Mouse (Mus musculus) midbrain, postnatal 0 days (tissue): ENCODE results near the gene Egln2. TPM values are rescaled to one million over a fixed set of nuclear protein-coding genes. Genes with fewer than 3 reads are reported as not detected.

Experiments
- ATAC-seq: fragments of 200-750 bp; cut with Nextera tagmentation; 2 replicates; pipeline ENCODE4 v1.8.0; 2017; ENCODE audit warnings: moderate number of reproducible peaks, mild to moderate bottlenecking, moderate TSS enrichment, moderate library complexity; ENCODE audit not compliant: low FRiP score
- DNase-seq: peaks from one replicate; pipeline ENCODE4 v3.0.0-alpha.2; 2015; ENCODE audit warnings: low spot score
- H3K27ac ChIP-seq: fragments of 300-500 bp; sonication (generic); 2 replicates; pipeline ENCODE4 v1.5.1; 2014; ENCODE audit warnings: low read depth, mild to moderate bottlenecking, low read length, mixed read lengths
- H3K27me3 ChIP-seq: fragments of 300-500 bp; sonication (generic); 2 replicates; pipeline ENCODE4 v1.6.1; 2014; ENCODE audit warnings: low read length, control low read depth, mixed read lengths; ENCODE audit not compliant: insufficient read depth
- H3K36me3 ChIP-seq: fragments of 300-500 bp; sonication (generic); 2 replicates; pipeline ENCODE4 v1.6.1; 2014; ENCODE audit warnings: low read length, control low read depth, mixed read lengths; ENCODE audit not compliant: insufficient read depth
- H3K4me1 ChIP-seq: fragments of 300-500 bp; sonication (generic); 2 replicates; pipeline ENCODE4 v1.6.1; 2014; ENCODE audit warnings: mild to moderate bottlenecking, control low read depth, antibody characterized with exemption, low read length, mixed read lengths; ENCODE audit not compliant: insufficient read depth
- H3K4me2 ChIP-seq: fragments of 300-500 bp; sonication (generic); 2 replicates; pipeline ENCODE4 v1.6.1; 2014; ENCODE audit warnings: low read depth, mild to moderate bottlenecking, low read length, mixed read lengths; ENCODE audit not compliant: poor library complexity, severe bottlenecking
- H3K4me3 ChIP-seq: fragments of 300-500 bp; sonication (generic); 2 replicates; pipeline ENCODE4 v1.5.1; 2014; ENCODE audit warnings: low read depth, mild to moderate bottlenecking, low read length, moderate library complexity
- H3K9ac ChIP-seq: fragments of 300-500 bp; sonication (generic); replicated peaks from 2 replicates; pipeline ENCODE4 v1.6.1; 2014; ENCODE audit warnings: mild to moderate bottlenecking, low read length, moderate library complexity, mixed read lengths; ENCODE audit not compliant: poor library complexity, severe bottlenecking
- H3K9me3 ChIP-seq: fragments of 300-500 bp; sonication (generic); 2 replicates; pipeline ENCODE4 v1.6.1; 2016; ENCODE audit warnings: low read length, control low read depth
- CTCF ChIP-seq: IDR thresholded peaks from 2 replicates; pipeline ENCODE4 v1.5.1; 2016; ENCODE audit warnings: antibody characterized with exemption, mild to moderate bottlenecking
- WGBS: fragments of 180-500 bp; shearing (Covaris S2); extraction: QIAGEN DNeasy Blood & Tissue Kit; methylation state at CpG from one replicate; pipeline ENCODE4 v1.1.7; 2014; 5-methylcytosine and 5-hydroxymethylcytosine counted together
- polyA plus RNA-seq: library from polyadenylated mRNA; unstranded; fragments of >200 nt; fragmentation: Nextera tagmentation; extraction: Ambion mirVana; gene quantifications from 2 replicates; pipeline ENCODE4 v1.2.1, GENCODE M21; 2015
- total RNA-seq: library from RNA; depleted of rRNA; stranded (reverse); fragments of >200 nt; gene quantifications from 2 replicates; pipeline ENCODE4 v1.2.3, GENCODE M21; 2014

The Egln2 gene
- total and polyA plus RNA-seq, 2 experiments from 2014 or later = 80.7 to 116 TPM

- whole genome bisulfite sequencing = 69% methylated on average over 12 of the region's 12 CpGs
- H3K27me3 ChIP-seq = no peaks in the 10 kb centered on the region
- H3K36me3 ChIP-seq = no peaks in the 10 kb centered on the region
- H3K9ac ChIP-seq = no peak overlapping the region
- DNase-seq (no peak), ATAC-seq (no peak)
- H3K4me3 ChIP-seq = no peak overlapping the region
- no peak overlapping the region for H3K4me2 ChIP-seq
- H3K9me3 ChIP-seq = no peaks in the 10 kb centered on the region
- no peaks in the 10 kb centered on the region for H3K4me1 ChIP-seq
- TF ChIP-seq CTCF = no peak
- no peak overlapping the region for H3K27ac ChIP-seq
Observed at GRCm38 (mm10) chr7:27133156-27133555, 33.4 kb downstream of the Egln2 start.

GRCm38 (mm10) chr7:27132588-27132987 lies 34.0 kb downstream of the Egln2 start:
- H3K4me1 ChIP-seq = no peaks in the 10 kb centered on the region
- no peak overlapping the region for H3K4me2 ChIP-seq
- H3K9me3 ChIP-seq = no peaks in the 10 kb centered on the region
- no peaks in the 10 kb centered on the region for H3K36me3 ChIP-seq
- TF ChIP-seq CTCF = peak; percentile 61
- ATAC-seq = no peak
- DNase-seq = peak; percentile 77
- no peak overlapping the region for H3K27ac ChIP-seq
- H3K9ac ChIP-seq = no peak overlapping the region
- WGBS = 15% methylated on average over 10 of the region's 10 CpGs
- no peak overlapping the region for H3K4me3 ChIP-seq
- no peaks in the 10 kb centered on the region for H3K27me3 ChIP-seq

DNA sequence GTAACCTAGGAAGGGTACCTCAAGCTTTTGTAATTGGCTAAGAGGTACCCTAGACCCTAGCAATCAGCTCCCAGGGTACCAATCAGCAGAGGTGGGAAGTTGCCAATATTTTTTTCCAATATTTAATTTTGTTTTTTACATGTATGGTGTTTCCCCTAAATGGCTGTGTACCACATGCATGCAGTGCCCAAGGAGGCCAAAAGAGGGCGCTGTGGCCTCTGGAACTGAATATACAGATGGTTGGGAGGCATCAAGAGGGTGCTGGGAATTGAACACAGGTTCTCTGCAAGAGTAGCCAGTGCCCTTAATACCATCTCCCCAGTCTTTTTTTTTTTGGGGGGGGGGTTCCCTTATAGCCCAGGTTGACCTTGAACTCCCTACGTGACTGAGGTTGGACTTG lies 35.2 kb downstream of the Egln2 start:
- Histone ChIP-seq H3K4me2 (no peak overlapping the region), H3K36me3 (no peaks in the 10 kb centered on the region), H3K9me3 (no peaks in the 10 kb centered on the region), H3K27me3 (no peaks in the 10 kb centered on the region), H3K9ac (no peak overlapping the region), H3K4me1 (no peaks in the 10 kb centered on the region), H3K4me3 (no peak overlapping the region), H3K27ac (no peak overlapping the region)
- DNase-seq (no peak), ATAC-seq (no peak)
- WGBS = 70% methylated on average over 2 of the region's 2 CpGs
- TF ChIP-seq CTCF = peak; percentile 32

GRCm38 (mm10) chr7:27130521-27131370 lies 35.9 kb downstream of the Egln2 start:
- 91% methylated on average over 22 of the region's 22 CpGs for WGBS
- Histone ChIP-seq H3K36me3 (no peaks in the 10 kb centered on the region), H3K9me3 (no peaks in the 10 kb centered on the region), H3K4me1 (no peaks in the 10 kb centered on the region), H3K27ac (no peak overlapping the region), H3K4me3 (no peak overlapping the region), H3K27me3 (no peaks in the 10 kb centered on the region), H3K9ac (no peak overlapping the region), H3K4me2 (no peak overlapping the region)
- TF ChIP-seq CTCF = no peak
- no peak for ATAC-seq
- no peak for DNase-seq

DNA sequence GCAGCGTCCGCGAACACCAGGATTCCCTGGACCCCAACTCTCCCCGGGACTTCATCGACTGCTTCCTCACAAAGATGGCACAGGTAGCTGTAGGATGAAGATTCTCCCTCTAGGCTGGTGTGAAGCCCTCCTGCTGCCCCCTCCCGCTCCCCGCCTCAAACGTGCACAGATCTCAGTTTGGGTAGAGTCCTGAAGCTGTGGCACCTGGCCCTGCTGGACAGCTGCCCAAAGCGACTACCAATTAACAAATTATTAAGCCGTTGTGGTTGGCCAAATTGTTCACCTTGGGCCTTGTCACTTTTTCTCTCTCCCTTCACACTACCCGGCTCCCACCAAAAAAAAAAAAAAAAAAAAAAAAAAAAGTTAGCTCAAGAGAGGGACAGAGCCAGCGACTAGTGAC lies 36.8 kb downstream of the Egln2 start:
- H3K27me3 ChIP-seq = no peaks in the 10 kb centered on the region
- DNase-seq (no peak), ATAC-seq (no peak)
- no peaks in the 10 kb centered on the region for H3K36me3 ChIP-seq
- no peak overlapping the region for H3K4me2 ChIP-seq
- no peak overlapping the region for H3K9ac ChIP-seq
- no peaks in the 10 kb centered on the region for H3K9me3 ChIP-seq
- H3K4me1 ChIP-seq = no peaks in the 10 kb centered on the region
- H3K4me3 ChIP-seq = no peak overlapping the region
- TF ChIP-seq CTCF = no peak
- no peak overlapping the region for H3K27ac ChIP-seq
- 90% methylated on average over 12 of the region's 12 CpGs for WGBS

- Histone ChIP-seq H3K9me3 (no peaks in the 10 kb centered on the region), H3K4me3 (no peak overlapping the region), H3K27ac (no peak overlapping the region), H3K9ac (no peak overlapping the region), H3K27me3 (no peaks in the 10 kb centered on the region), H3K36me3 (no peaks in the 10 kb centered on the region), H3K4me2 (no peak overlapping the region), H3K4me1 (no peaks in the 10 kb centered on the region)
- DNase-seq = no peak
- WGBS = 89% methylated on average over 13 of the region's 13 CpGs
- TF ChIP-seq CTCF = no peak
- ATAC-seq = no peak
Observed at GRCm38 (mm10) chr7:27128946-27129345, 37.7 kb downstream of the Egln2 start.
